Mouse (Mus musculus) forebrain, embryonic 10.5 days (tissue): Measurements from ENCODE around the gene Nbl1. TPM values are rescaled to one million over a fixed set of nuclear protein-coding genes. Genes with fewer than 3 reads are reported as not detected.

Source experiments
- DNase-seq: peaks from one replicate; pipeline ENCODE4 v3.0.0-alpha.2; 2017; ENCODE audit warnings: low spot score; ENCODE audit errors: extremely low spot score
- H3K27ac ChIP-seq: fragments of 300-500 bp; sonication (generic); 2 replicates; pipeline ENCODE4 v1.5.1; 2016; ENCODE audit warnings: mild to moderate bottlenecking
- H3K27me3 ChIP-seq: fragments of 300-500 bp; sonication (generic); 2 replicates; pipeline ENCODE4 v1.6.1; 2016; ENCODE audit warnings: mild to moderate bottlenecking; ENCODE audit not compliant: poor library complexity, severe bottlenecking
- H3K36me3 ChIP-seq: fragments of 300-500 bp; sonication (generic); replicated peaks from 2 replicates; pipeline ENCODE4 v1.6.1; 2016; ENCODE audit warnings: mild to moderate bottlenecking, moderate library complexity
- H3K4me1 ChIP-seq: fragments of 300-500 bp; sonication (generic); 2 replicates; pipeline ENCODE4 v1.6.1; 2016
- H3K4me3 ChIP-seq: fragments of 300-500 bp; sonication (generic); 2 replicates; pipeline ENCODE4 v1.5.1; 2016; ENCODE audit warnings: mild to moderate bottlenecking, moderate library complexity
- H3K9me3 ChIP-seq: fragments of 300-500 bp; sonication (generic); 2 replicates; pipeline ENCODE4 v1.6.1; 2016; ENCODE audit warnings: mild to moderate bottlenecking, moderate library complexity
- WGBS: fragments of 180-500 bp; shearing (Covaris S2); methylation state at CpG from one replicate; pipeline ENCODE4 v1.1.7; 2016; 5-methylcytosine and 5-hydroxymethylcytosine counted together
- polyA plus RNA-seq: library from polyadenylated mRNA; unstranded; fragments of >200 nt; fragmentation: Nextera tagmentation; extraction: Ambion mirVana; gene quantifications from 2 replicates; pipeline ENCODE4 v1.2.1, GENCODE M21; 2016

The Nbl1 gene
- polyA plus RNA-seq, 1 experiment from 2014 or later, result 19.6 TPM

DNA sequence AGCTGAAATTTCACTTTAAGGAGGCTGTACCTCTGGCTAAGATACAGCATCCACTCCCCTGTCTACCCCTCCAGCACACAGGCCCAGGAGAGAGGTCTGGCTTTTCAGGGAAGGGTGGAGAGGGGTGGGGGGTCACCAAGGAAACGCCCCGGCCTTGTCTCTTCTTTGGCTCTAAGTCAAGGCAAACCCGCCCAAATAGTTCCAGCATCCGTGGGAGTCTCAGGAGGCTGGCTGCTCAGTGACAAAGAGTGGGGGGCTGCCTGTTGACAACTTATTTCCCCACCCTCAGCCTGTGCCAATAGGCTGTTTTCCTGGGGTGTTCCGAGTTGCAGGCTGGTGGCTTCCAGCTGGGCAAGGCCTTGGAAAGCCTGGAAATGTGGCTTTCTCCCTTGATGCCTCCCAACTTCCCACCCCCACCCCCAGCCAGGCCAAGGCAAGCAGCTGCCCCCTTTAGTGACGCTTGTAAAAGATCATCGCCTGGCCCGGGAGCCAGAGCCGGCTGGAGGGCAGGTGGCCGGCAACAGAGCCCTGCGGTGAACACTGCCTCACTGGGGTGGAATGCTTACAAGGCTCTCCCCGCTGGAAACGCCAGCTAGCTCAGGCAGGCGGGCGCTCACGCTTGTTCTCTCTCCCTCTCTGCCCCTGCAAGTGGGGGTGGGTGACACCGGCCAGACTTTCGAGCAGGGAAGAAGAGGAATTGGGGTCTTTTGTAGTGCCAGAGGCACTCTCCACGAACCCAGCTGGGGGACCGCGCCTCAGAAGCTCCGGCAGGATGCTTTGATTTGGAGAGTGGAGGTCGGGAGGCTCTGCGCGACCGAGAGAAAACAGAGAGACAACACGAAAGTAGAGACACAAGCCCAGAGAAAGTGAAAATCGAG lies 1.1 kb downstream of the Nbl1 start:
- Histone ChIP-seq H3K27me3 (peaks cover 83% of the 10 kb centered on the region), H3K9me3 (peaks cover 11% of the 10 kb centered on the region; the same call in 1 of the 2 replicates), H3K27ac (peak overlapping the region; percentile 80), H3K4me1 (peaks cover 38% of the 10 kb centered on the region), H3K36me3 (no peaks in the 10 kb centered on the region), H3K4me3 (peak overlapping the region; percentile 60)
- DNase-seq, result peak; percentile 48
- 3% methylated on average over 28 of the region's 28 CpGs for WGBS

DNA sequence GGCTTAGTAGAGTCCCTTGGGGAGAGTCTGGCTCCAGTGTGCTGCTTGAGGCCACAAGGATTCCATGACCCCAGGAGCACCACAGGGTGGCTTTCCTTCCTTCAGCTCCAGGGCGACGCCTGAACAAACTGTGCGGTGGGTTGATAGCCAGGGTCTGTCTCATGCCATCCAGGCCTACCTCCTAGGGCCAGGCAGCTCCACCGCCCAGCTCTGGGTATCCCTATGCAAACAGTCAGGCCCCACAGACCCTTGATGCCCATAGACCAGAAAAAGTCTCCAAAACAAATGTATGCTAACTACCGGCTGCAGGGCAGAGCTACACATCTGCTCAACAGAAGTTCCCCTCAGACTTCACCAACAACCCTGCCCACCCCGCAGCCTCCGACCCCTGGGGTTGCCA lies 1.7 kb downstream of the Nbl1 start:
- no peak for DNase-seq
- peaks cover 38% of the 10 kb centered on the region for H3K4me1 ChIP-seq
- peaks cover 11% of the 10 kb centered on the region; the same call in 1 of the 2 replicates for H3K9me3 ChIP-seq
- peaks cover 83% of the 10 kb centered on the region for H3K27me3 ChIP-seq
- peak overlapping the region; percentile 60 for H3K4me3 ChIP-seq
- H3K27ac ChIP-seq, result peak overlapping the region; percentile 80; the same call in 1 of the 2 replicates
- H3K36me3 ChIP-seq, result no peaks in the 10 kb centered on the region
- 32% methylated on average over 7 of the region's 7 CpGs for WGBS

DNA sequence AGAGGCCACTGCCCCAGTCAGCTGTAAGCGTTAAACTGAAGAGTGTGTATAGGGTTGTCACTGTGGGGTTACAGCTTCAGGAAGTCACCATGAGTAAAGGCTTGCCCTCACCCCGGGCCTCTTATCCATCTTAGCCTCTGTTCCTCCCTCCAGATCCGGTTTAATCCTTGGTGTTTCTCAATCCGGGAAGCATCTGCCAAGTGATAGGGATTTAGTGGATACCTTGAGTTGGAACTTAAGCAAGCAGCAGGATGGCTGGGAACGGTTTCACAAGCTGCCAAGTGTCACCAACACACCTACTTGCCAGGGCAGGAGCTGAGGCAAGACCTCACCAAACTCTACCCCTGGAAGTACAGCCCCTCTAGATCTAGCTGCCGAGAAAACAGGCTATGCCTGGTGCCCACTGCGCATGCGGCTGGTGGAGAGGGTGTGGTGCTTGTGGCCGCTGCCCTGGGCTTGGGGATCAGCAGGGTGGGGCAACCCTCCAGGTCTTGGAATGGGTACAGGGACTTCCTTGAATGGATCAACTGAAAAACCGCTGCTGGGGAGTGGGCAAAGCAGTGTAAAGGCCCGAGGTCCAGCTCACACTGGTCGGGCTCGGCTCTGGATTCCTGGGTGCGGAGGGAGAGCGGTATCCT lies 2.4 kb downstream of the Nbl1 start:
- no peak for DNase-seq
- no peak overlapping the region; the same call in 1 of the 2 replicates for H3K4me3 ChIP-seq
- H3K27ac ChIP-seq, result no peak overlapping the region
- 71% methylated on average over 15 of the region's 15 CpGs for WGBS
- peaks cover 88% of the 10 kb centered on the region for H3K27me3 ChIP-seq
- peaks cover 11% of the 10 kb centered on the region; the same call in 1 of the 2 replicates for H3K9me3 ChIP-seq
- peaks cover 38% of the 10 kb centered on the region for H3K4me1 ChIP-seq
- no peaks in the 10 kb centered on the region for H3K36me3 ChIP-seq

DNA sequence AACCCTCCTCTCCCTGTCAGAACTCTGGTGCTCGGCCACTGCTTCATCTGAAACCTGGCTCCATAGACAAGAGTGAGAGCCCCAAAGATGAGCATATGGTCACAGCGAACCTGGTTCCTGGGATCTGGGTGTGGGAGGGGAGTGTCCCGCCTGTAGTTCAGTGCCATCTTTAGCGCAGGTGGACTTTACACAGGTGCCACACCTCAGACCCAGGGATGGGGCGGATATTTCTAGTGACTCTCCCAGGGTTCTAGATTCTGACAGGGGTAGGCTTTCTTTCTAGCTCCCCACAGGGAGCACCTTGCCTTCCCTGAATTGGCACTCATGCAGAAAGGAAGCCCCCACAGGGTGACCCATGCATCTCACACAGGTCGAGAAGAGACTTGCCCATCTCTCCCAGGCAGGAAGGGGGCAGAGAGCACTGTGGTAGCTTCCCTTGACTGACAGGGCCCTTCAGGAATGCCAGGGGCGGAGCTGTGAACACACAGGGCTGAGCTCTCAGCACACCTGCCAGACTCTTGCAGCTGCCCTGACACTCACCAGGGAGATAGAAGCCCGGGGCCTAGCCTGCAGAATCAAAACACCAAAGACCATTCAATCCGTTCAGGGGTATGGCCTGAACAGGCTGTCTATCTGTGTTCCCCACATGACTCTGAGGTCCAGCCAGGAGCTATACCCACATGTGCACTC lies 3.7 kb downstream of the Nbl1 start:
- peaks cover 89% of the 10 kb centered on the region for H3K27me3 ChIP-seq
- 63% methylated on average over 9 of the region's 9 CpGs for WGBS
- no peaks in the 10 kb centered on the region for H3K9me3 ChIP-seq
- H3K4me3 ChIP-seq, result no peak overlapping the region
- no peak for DNase-seq
- no peak overlapping the region for H3K27ac ChIP-seq
- peaks cover 38% of the 10 kb centered on the region for H3K4me1 ChIP-seq
- no peaks in the 10 kb centered on the region for H3K36me3 ChIP-seq

DNA sequence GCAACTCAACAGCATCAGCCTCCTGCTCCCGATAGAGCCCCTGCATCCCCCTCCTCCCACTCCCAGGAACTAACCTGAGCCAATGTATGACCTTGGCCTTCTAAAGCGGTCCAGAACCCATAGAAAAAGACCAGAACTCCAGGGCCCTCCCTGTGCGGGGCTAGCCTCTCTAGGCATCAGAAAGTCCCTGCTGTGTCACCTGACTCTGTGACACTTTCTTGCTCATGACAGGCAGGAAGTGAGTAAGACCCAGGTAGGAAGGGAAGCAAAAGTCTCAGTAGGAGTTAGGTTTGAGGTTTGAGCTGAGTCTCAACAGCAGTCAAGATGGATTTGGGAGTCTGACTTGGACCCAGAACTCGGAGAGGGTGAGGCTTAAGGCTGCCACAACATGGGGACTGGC lies 5.8 kb downstream of the Nbl1 start:
- DNase-seq, result no peak
- H3K27me3 ChIP-seq, result peaks cover 70% of the 10 kb centered on the region
- WGBS, result 79% methylated on average over 4 of the region's 4 CpGs

DNA sequence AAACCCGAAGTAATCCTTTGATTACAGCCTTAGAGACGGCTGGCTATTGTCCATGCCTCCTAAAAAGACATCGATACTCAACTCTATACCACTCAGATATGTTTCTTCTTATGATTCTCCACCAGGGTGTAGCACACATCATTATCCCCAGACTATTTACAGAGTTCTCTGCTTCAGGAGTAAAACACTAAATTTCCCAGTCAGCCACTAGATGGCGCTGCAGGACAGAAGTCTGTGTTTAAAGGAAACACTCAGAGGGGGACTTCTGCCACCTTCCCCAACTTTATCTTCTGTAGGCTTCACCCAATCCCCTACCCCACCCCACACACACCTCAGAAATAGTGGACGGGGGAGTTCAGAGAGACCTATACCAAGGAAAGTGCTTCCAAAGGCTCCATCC lies 6.8 kb downstream of the Nbl1 start:
- peaks cover 61% of the 10 kb centered on the region for H3K27me3 ChIP-seq
- H3K9me3 ChIP-seq, result no peaks in the 10 kb centered on the region
- DNase-seq, result peak; percentile 82
- H3K27ac ChIP-seq, result no peak overlapping the region
- no peak overlapping the region for H3K4me3 ChIP-seq
- peaks cover 35% of the 10 kb centered on the region for H3K4me1 ChIP-seq
- no peaks in the 10 kb centered on the region for H3K36me3 ChIP-seq
- 24% methylated on average over 5 of the region's 5 CpGs for WGBS

More for the DNA sequence above, 5.8 kb downstream of the Nbl1 start:
- no peaks in the 10 kb centered on the region for H3K9me3 ChIP-seq
- H3K27ac ChIP-seq, result no peak overlapping the region
- H3K4me1 ChIP-seq, result peaks cover 43% of the 10 kb centered on the region
- H3K4me3 ChIP-seq, result no peak overlapping the region
- no peaks in the 10 kb centered on the region for H3K36me3 ChIP-seq

DNA sequence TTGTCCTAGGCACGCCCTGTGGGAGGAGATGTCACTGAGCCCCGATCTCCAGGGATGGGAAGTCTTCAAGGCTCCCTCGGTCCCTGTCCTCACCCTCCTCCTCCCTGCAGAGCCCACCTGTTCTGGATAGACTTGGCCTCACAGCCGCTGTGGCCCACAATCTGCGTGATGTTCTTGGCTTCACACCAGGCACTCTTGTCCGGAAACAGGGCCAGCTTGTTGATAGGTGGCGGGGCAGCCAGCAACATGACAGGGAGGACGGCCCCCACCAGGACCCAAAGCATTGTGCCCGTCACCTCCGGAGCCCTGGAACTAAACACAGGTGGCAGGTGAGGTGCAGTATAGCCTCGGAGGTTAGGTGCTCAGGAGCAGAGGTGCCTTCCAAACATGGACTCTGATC lies 7.5 kb downstream of the Nbl1 start:
- peaks cover 54% of the 10 kb centered on the region for H3K27me3 ChIP-seq
- peaks cover 28% of the 10 kb centered on the region for H3K4me1 ChIP-seq
- 72% methylated on average over 11 of the region's 11 CpGs for WGBS
- no peak overlapping the region for H3K4me3 ChIP-seq
- no peak overlapping the region for H3K27ac ChIP-seq
- H3K9me3 ChIP-seq, result no peaks in the 10 kb centered on the region
- H3K36me3 ChIP-seq, result no peaks in the 10 kb centered on the region
- no peak for DNase-seq

DNA sequence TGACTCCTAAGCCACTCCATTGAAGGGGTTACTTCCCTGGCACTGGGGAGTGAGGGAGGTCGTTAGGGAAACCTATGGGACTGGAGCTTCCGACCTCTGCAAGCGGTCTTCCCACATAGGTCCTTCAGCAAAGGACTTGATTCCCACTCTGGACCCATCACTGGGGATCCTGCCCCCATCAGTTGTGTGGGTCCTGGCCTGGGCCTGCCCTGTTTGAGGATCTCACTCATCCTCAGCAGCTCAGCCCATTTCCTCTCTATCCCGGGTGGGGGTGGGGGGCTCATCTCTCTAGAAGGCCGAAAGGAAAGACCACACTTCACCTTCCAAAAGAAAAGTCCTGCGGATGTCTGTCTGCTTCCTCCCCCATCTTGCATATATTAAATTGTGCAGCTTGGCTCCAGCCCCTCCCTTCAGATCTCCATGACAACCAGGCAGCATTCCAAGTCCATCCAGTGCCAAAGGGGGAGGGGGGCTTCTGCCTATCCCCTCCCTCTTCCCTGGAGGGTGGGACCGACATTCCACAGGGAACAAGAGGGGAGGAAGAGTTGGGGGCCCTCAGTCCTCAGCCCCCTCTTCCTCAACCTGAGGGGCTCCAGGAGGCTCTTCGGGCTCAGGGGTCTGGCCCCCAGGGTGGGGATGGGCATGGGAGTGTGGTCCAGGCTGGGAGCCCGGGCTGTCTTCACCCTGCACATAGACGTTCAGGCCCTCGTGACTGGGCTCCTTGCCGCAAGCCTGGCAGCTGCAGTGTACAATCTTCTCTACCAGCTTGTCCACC lies 9.8 kb downstream of the Nbl1 start:
- WGBS, result 41% methylated on average over 12 of the region's 12 CpGs
- H3K4me3 ChIP-seq, result peak overlapping the region; percentile 27; the same call in 1 of the 2 replicates

DNA sequence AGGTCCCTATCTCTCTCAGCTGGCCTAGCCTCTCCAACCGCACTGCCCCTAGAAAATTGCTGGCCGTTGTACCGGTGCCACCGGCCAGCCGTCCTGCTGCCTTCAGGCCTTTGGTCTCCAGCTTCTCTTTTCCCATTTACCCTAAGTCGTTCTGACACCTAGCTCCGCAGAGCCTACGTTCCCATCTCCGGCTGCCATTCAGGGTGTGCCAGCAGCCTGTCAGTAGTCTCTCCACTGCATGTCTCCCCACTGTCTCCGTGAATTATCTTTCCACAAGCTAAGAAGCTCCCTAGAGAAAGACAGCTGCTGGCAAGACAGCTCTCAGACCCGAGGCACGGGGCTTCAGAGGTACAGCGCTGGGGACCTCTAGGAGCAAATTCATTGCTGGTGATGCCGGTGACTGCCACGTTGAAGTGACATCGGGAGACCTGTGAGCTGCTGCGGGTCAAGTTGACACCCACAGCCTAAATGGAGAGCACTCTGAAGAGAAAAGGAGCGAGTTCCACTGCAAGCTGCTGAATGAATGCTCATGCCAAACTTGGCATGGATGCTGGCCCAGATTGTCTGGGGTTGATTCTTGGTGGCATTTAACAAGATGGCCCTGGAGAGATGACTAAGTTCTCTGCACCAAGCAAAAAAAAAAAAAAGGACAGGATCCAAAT lies 11.4 kb downstream of the Nbl1 start:
- H3K36me3 ChIP-seq, result no peaks in the 10 kb centered on the region
- no peak for DNase-seq
- no peak overlapping the region for H3K27ac ChIP-seq
- WGBS, result 83% methylated on average over 18 of the region's 18 CpGs
- H3K4me3 ChIP-seq, result no peak overlapping the region
- H3K4me1 ChIP-seq, result peaks cover 27% of the 10 kb centered on the region
- H3K27me3 ChIP-seq, result peaks cover 38% of the 10 kb centered on the region
- no peaks in the 10 kb centered on the region for H3K9me3 ChIP-seq

More for the DNA sequence above, 9.8 kb downstream of the Nbl1 start:
- peaks cover 34% of the 10 kb centered on the region for H3K27me3 ChIP-seq
- H3K4me1 ChIP-seq, result peaks cover 27% of the 10 kb centered on the region
- H3K36me3 ChIP-seq, result no peaks in the 10 kb centered on the region
- peak overlapping the region; percentile 77 for H3K27ac ChIP-seq
- no peaks in the 10 kb centered on the region for H3K9me3 ChIP-seq
- peak; percentile 53 for DNase-seq

DNA sequence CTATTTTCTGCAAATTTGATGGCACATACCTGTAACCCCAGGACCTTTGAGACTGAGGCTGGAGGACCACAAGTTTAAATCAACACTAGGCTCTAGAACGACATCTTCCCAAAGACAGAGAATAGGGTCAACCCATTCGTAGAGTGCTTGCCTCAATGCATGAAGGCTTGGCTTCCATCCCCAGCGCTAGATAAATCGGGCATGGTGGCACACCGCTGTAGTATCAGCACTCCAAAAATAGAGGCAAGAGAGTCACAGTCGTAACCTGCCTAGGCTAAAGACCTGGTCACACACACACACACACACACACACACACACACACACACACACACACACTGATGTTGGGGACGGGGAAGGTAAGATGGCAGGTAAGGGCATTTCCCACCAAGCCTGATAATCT lies 12.5 kb downstream of the Nbl1 start:
- H3K4me1 ChIP-seq, result peaks cover 34% of the 10 kb centered on the region
- peaks cover 43% of the 10 kb centered on the region for H3K27me3 ChIP-seq
- H3K27ac ChIP-seq, result no peak overlapping the region
- H3K9me3 ChIP-seq, result no peaks in the 10 kb centered on the region
- no peak for DNase-seq
- 91% methylated on average over 7 of the region's 7 CpGs for WGBS
- H3K4me3 ChIP-seq, result no peak overlapping the region
- no peaks in the 10 kb centered on the region for H3K36me3 ChIP-seq

DNA sequence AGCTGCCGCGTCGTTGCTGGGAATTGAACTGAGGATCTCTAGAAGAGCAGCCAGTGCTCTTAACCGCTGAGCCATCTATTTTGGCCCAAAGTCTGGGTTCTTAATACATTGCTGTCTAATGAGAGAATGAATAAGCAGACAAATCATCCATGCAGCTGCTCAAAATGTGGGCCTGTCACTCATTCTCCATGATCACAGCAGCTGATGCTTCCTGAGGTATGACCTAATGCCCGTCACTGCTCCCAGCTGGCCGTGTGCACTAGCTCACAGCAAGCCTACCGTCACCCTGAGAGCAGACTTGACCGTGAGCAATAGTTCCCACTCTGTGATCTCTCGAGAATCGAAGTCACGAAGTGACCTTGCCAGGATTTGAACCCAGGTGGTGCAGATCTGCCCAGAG lies 13.4 kb downstream of the Nbl1 start:
- no peak for DNase-seq
- Histone ChIP-seq H3K4me3 (no peak overlapping the region), H3K4me1 (peaks cover 43% of the 10 kb centered on the region), H3K36me3 (no peaks in the 10 kb centered on the region), H3K9me3 (no peaks in the 10 kb centered on the region), H3K27me3 (peaks cover 43% of the 10 kb centered on the region), H3K27ac (no peak overlapping the region)
- 84% methylated on average over 11 of the region's 11 CpGs for WGBS

DNA sequence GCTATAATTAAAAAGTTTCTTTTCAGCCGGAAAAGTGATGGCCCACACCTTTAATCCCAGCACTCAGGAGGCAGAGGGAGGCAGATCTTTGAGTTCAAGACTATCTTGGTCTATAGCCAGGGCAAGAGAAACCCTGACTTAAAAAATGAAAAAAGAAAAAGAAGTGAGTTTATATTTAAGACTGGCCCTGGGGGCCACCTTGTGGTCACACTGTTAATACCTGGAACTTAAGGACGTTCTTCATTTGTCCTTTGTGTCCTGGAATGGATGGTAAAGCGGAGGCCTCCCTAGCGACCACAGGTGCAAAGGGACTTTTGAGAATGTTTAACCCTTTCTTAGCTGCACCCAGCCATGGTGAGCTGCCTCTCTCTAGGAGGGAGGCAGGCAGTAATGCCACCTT lies 14.1 kb downstream of the Nbl1 start:
- Histone ChIP-seq H3K36me3 (no peaks in the 10 kb centered on the region), H3K27me3 (peaks cover 45% of the 10 kb centered on the region), H3K27ac (no peak overlapping the region), H3K4me3 (no peak overlapping the region), H3K4me1 (peaks cover 47% of the 10 kb centered on the region), H3K9me3 (no peaks in the 10 kb centered on the region)
- DNase-seq, result no peak
- 14% methylated on average over 4 of the region's 4 CpGs for WGBS
